Mouse (Mus musculus) lung, postnatal 0 days (tissue): ENCODE results near the gene Rspo1.

Experiments used
- CTCF ChIP-seq: IDR thresholded peaks from 2 replicates; pipeline ENCODE4 v1.5.1; 2016; ENCODE audit warnings: antibody characterized with exemption, mild to moderate bottlenecking
- EP300 ChIP-seq: IDR thresholded peaks from 2 replicates; pipeline ENCODE4 v1.6.1; 2016; ENCODE audit warnings: antibody characterized with exemption, mild to moderate bottlenecking, control low read depth

GRCm38 (mm10) chr4:125056476-125056875, 70.2 kb downstream of the Rspo1 start:
- TF ChIP-seq CTCF (no peak), EP300 (no peak)
